Mouse (Mus musculus): ENCODE data around the gene 1700092M07Rik.
A peak's percentile ranks its signal among the peaks of the same experiment; 100 is the strongest.
"Not testable (repeated sequence)": the region's sequence is repeated elsewhere in the genome, so short reads cannot be mapped to it uniquely, and the experiment has no call there.

1700092M07Rik gene

DNA sequence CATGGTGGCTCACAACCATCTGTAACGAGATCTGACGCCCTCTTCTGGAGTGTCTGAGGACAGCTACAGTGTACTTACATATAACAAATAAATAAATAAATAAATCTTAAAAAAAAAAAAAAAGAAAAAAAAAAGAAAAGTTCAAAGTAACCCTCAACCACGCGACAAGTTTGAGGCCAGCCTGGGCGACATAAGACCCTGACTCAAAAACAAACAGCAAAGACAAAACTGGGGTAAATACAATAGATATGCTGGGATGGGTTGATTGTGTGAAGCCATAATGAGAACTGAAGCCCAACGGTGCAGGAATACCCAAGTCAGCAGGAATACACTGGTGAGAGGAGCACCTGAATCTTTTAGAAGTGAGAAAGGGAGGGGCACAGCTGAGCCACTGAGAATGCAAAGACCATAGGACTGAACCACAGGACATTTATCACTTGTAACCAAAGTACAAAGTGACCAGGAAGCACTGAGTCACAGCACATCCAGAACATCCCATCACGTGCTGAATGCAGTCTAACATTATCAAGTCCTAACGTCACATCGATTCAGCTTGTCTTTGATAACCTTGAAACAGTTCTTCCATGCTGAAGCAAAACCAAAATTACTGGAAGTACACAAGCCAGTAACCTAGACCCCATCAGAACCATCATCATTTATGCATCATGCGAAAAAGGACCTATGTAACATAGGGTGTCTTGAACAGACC lies 23.6 kb upstream of the 1700092M07Rik start:
- no peak for DNase-seq (ENCODE audit: low read depth, low spot score)

DNA sequence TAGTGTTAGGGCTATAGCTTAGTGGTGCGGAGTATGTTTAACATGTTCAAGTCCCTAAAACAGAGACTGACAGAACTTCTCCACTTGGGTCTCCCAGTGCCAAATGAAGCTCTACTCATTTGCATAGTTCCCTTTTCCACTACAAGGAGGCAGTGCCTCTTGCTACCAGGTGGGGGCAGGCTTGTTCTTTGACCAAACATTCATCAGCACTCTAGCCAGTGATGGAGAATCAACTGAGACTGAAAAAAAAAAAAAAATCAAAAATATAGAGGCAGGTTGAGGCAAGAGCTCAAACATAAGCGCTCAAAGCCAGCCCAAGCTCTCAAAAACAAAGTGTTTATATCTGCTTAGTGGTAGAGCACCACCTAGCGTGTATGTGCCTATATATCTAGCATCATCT lies 22.2 kb upstream of the 1700092M07Rik start:
- DNase-seq (ENCODE audit: low read depth, low spot score) = peak; percentile 49

DNA sequence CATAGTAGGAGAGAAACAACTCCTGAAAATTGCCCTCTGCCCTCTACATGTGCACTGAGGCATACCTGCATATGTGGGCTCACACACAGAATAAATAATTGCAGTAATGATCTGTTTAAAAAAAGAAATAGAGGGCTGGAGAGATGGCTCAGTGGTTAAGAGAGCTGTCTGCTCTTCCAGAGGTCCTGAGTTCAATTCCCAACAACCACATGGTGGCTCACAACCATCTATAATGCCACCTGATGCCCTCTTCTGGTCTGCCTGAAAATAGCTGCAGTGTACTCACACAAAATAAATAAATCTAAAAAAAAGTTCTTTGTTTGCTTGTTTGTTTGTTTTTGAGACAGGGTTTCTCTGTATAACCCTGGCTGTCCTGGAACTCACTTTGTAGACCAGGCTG lies 21.5 kb upstream of the 1700092M07Rik start:
- not testable (repeated sequence) for DNase-seq (ENCODE audit: low read depth, low spot score)

DNA sequence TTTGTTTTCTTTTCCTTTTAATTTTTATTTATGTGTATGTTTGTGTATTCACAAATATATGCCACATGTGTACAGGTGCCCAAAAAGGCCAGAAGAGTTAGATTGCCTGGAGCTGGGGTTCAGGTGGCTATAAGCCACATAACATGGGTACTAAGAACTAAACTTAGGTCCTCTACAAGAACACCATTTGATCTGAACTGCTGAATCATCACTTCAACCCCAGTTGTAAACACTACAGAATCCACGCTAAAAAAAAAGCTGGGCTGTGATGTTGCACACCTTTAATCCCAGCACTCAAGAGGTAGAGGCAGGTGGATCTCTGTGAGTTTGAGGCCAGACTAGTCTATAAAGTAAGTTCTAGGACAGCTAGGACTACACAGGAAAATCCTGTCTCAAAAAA lies 19.1 kb upstream of the 1700092M07Rik start:
- DNase-seq (ENCODE audit: low read depth, low spot score) = no peak

DNA sequence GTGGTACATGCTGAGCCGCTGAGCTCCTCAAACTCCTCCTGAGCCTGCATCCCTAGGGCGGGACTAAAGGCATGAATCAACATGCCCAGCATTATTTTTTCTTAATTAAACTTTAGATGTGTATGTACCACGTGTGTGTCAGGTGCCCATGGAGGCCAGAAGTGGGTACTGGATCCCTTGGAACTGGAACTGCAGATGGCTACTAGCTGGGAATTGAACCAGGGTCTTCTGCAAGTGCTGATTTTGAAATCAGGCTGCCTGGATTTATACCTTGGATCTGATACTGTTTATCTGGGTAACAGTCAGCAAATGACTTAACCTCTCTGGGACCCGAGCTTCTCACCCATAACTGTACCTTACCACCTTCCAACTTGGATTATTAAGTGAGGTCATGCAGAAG lies 18.5 kb upstream of the 1700092M07Rik start:
- DNase-seq (ENCODE audit: low read depth, low spot score) = no peak

DNA sequence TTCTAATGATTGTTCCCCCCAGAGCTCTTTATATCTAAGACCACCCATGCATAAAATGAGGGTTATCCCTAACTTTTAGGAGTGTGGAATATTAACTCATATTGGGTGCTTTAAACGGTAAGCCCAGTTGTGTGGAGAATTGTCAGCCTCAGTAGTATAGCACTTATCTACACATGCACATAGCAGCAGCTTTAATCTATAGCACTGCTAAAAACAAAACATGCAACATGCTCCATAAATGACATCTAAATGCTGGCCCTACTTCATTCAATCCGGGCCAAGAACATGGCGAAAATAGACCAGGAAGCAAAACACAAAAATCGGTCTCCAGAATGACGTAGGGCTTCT lies 18.0 kb upstream of the 1700092M07Rik start:
- DNase-seq (ENCODE audit: low read depth, low spot score) = no peak

DNA sequence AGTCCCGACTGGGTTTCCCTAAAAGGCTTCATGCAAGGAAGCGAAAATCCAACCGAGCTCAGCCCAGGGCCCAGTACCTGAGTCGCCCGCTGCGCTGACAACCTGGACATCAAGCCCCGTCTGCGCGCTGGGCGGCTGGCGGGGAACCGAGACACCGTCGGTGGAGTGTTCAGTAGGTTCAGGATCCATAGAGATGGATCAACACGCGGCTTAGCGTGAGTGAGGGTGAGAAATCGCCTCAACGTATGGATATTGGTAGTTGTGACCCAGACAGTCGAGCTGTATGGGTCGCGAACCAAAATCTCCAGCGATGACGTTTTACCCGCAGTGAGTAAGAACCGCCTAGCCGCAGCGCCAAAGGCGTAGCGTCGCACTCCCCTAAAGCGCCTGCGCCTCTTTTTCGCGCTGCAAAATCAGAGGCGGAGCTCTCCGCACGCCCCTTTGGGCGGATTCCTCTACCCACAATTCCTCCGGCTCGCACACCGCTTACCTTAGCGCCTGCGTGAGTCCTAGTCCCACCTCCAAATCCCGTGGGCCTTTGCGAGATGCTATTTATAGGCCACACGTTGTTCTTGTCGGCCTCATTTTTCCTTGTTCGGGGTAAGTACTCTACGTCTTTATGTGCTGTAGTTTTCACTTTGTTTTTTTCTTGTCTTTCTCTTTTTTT lies 17.5 kb upstream of the 1700092M07Rik start, which contains the start of gene Slc3a2:
Gene Slc3a2, minus strand, starts transcription at position 463 of the 667 bp plus-strand sequence.
- DNase-seq (ENCODE audit: low read depth, low spot score) = peak; percentile 94

DNA sequence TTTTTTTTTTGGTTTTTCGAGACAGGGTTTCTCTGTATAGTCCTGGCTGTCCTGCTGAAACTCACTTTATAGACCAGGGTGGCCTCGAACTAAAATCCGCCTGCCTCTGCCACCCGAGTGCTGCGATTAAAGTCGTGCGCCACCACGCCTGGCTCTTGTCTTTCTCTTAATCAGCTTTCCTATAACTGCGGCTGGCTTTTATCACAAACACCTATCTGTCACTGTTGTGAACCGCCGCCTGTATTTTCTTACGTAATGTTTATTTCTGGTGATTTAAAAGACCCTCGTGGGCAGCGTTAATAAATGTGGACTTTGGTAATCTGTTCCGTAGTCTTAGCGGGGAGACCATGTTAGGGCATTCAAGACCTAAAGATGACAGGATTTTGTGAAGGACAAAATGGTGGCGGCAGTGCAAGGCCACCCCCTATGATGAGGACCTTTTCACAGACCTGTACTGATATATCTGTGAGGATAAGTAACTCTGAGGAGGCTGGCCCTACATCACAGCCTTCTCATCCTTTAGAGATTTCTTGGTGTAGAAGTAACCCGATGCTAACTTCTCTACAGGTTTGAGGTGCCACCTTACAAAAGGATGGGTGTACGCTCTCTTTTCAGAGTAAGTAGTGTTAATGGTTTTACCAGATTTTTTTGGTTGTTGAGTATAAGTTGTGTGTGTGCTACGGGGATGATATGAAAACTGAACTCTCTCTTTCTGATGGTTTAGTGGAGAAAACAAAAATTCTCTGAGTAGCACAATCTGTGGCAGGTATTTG lies 16.8 kb upstream of the 1700092M07Rik start:
- no peak for DNase-seq (ENCODE audit: low read depth, low spot score)

DNA sequence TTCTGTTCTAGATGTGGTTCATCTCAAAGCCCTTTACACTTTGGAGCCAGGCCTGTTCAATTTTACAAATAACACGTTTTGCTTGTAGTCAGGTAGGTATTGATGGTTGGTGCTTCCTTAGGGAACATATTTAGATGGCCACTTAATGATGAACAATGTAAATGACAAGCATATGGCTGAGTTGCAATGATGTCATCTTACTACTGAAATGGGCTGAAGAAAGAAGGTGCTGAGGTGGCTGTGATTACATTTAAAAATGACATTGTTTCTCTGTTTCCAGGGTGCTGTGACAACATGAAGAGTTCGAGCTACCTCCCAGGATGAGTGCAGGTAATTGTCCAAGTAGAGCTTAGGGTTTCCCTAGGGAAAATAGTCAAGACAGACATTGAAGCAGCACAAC lies 16.1 kb upstream of the 1700092M07Rik start:
- DNase-seq (ENCODE audit: low read depth, low spot score) = no peak

DNA sequence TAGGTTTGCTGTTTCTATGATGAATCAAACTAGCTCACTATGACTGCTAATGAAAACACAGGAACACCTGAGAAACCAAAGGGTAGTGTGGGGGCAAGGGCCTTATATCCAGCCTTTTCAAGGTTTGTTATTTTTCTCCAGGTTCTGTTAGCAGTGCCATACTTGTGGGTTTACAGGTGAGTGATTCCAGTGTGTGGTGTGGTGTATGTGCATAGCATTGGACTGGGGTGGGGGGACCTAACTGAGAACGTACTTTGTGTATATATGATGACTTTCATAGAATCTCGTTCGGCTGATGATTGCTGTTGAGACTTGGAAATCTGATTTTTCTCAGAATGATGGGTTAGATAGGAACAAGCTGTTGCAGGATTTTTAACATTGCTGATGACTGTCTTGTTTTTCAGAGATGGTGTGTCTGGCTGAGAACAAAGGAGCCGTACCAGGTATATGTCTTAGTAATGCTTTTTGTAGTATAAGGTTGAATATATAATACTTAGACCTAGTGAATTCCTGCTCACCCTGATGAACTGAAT lies 15.4 kb upstream of the 1700092M07Rik start:
- no peak for DNase-seq (ENCODE audit: low read depth, low spot score)

DNA sequence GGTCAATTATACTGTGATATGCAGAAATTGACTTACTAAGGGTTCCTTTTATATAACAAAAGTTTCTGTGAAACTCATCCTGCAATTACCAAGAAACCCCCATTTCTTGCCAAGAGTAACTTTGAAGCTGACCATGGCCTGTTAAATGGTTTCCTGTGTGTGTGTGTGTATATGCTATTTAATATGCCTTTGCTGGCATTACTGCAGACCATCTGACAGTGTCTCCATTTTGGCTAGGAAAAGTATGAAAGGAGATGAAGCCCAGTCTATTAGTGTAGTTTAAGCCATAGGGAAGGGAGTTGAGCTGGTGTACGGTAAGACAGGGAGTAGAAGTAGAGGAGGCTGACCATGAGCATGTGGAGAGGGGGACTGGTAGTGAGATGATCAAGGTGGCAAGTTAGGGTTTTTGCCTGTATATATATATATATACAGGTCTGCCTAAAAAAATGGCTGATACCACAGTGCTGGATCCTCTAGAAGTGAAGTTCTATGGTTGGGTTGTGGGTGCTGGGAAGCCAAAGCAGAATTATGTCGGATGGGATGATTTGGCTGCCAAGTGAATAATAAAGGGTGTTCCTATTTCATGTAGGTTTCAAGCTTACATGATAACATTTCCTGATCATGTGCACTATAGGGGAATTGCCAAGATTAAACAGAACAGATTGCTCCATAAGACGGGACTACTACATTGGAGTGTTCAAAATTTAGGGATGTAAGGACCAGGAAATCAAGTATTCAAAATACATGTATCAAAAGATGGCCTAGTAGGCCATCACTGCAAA lies 13.7 kb upstream of the 1700092M07Rik start:
- DNase-seq (ENCODE audit: low read depth, low spot score) = no peak

DNA sequence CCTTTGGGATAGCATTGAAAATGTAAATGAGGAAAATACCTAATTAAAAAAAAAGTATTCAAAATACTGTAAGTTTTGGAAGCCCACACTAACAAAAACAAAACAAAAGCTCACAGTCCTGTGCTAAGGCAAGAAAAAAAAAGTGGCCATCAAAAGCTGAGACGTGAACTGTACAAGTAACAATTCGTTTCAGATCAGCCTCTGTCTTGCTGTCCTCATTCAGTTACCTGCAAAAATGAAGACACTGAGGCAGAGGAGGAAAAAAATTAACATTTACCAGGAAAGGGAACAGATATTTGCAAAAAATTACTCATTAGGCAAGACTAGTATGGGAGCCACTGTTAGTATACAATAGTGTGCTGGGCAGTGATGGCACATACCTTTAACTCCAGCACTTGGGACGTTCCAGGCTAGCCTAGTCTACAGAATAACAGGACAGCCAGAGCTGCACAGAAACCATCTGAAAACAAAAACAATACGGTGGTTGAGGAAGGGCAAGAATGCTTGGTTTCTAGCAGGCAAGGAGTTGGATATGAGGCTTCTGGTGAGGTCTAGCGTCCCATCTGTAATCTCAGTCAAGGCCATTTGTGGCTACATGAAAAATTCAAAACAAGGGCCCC lies 12.9 kb upstream of the 1700092M07Rik start:
- no peak for DNase-seq (ENCODE audit: low read depth, low spot score)

DNA sequence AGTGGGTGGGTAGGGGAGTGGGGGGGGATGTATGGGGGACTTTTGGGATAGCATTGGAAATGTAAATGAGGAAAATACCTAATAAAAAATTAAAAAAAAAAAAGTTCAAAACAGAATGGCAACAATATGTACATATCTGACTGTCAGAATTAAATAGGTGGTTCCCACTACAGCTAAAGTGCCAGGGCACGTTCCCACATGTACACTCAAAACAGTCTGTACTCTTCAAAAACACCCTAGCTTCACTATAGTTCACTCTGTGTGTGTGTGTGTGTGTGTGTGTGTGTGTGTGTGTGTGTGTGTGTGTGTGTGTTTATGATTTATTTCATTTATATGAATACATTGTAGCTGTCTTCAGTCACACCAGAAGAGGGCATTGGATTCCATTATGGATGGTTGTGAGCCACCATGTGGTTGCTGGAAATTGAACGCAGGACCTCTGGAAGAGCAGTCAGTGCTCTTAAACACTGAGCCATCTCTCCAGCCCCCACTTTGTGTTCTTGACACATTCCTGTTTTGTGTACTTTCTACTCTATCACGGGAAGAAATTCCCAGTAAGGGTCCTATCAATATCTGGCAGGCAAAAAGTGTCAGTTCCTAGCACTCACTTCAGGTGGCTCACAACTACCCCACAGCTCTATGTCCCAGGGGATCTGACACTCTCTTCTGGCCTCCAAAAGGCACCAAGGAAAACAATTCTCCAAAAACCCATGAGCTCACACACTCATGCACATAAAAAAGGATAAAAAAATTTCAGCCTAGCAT lies 12.0 kb upstream of the 1700092M07Rik start:
- DNase-seq (ENCODE audit: low read depth, low spot score) = not testable (repeated sequence)

DNA sequence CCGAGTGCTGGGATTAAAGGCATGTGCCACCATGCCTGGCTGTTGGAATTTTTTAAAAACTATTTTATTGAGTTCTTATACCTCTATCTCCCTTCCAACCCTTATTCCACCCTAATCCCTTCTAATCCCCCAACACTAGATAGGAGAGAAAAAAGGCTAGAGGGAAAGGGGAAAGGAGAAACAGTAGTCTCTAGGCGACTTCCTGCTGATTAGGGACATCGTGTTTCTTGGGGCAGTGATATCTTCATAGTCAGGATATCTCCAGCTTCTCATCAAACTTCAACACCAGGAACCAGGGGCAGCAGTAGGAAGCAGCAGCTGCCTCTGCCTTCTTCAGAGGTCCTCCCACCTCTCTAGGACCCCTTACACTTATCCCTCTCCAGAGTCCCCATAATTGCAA lies 6.2 kb upstream of the 1700092M07Rik start:
- no peak for DNase-seq (ENCODE audit: low read depth, low spot score)

DNA sequence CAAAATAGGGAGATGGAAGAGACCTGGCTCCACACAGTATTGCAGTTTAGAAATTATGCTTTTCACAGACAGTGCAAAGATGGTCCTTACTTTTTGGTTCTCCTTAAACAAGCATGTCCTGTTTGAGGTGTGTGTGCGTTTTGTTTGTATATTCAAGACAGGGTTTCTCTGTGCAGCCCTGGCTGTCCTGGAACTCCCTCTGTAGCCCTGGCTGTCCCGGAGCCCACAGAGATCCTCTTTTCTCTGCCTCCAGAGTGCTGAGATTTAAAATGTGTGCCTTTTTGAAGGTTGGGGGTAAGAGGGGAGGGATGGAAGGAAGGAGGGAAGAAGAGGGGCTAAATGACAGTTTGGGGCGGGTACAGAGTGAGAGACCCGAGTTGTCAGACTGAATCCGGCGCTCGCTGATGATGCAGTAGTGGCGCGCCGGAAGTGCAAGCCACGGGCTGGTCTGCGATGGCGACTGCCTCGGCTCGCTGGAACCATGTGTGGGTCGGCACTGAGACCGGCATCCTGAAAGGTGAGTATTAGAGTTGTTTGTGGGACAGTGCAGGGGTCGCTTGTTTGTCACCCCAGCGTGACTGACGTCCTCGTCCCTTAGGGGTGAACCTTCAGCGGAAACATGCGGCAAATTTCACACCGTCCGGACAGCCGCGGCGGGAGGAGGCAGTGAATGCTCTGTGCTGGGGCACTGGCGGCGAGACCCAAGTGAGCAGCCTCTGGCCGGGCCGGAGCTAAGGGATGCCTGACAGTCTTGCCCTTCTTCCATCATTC lies 4.9 kb upstream of the 1700092M07Rik start, which contains the start of gene Wdr74:
Gene Wdr74, plus strand, starts transcription at position 439 of the 771 bp plus-strand sequence.
- peak; percentile 88 for DNase-seq (ENCODE audit: low read depth, low spot score)

DNA sequence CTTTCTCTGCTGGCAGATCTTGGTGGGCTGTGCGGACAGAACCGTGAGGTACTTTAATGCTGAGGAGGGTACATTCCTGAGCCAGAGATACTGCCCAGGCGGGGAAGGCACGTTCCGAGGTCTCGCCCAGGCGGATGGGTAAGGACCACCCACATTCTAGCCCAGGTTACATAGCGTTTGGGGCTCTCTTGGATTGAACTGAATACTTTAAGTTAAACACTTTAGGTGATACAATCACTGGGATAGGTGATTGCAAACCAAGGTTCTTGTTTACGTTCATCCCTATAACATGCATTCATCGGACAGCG lies 4.4 kb upstream of the 1700092M07Rik start:
- DNase-seq (ENCODE audit: low read depth, low spot score) = no peak

DNA sequence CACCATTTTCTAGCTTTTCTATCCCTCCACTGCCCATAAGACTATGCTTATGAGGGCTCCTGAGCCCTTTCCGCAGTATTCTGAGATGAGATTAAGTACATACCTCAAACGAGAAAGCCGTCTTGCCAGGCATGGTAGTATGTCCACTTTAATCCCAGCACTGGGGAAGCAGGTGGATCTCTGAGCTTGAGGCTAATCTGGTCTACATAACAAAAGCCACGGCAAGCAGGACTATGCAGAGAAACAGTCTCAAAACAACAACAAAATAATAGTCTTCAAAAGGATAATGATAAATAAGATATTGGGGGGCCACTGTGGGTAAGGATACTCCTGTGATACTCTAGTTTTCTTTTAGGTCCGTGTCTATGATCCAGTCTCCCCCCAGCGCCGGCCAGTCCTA lies 1.6 kb upstream of the 1700092M07Rik start:
- DNase-seq (ENCODE audit: low read depth, low spot score) = no peak

DNA sequence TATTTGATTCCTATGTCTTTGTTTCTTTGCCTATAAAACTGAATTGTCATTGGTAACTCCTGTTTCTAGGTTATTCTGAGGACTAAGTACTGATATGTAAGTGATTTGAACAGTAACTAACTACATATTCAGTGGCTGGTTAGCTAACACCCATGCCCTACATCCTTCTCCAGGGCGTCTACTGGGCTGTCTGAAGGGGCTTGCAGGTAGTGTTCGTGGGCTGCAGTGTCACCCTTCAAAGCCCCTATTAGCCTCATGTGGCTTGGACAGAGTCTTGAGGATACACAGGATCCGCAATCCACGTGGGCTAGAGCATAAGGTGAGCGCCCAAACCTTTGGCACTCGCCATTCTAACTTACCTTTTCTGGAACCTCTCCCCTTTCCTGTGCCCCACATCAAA lies 872 bp upstream of the 1700092M07Rik start:
- DNase-seq (ENCODE audit: low read depth, low spot score) = no peak

DNA sequence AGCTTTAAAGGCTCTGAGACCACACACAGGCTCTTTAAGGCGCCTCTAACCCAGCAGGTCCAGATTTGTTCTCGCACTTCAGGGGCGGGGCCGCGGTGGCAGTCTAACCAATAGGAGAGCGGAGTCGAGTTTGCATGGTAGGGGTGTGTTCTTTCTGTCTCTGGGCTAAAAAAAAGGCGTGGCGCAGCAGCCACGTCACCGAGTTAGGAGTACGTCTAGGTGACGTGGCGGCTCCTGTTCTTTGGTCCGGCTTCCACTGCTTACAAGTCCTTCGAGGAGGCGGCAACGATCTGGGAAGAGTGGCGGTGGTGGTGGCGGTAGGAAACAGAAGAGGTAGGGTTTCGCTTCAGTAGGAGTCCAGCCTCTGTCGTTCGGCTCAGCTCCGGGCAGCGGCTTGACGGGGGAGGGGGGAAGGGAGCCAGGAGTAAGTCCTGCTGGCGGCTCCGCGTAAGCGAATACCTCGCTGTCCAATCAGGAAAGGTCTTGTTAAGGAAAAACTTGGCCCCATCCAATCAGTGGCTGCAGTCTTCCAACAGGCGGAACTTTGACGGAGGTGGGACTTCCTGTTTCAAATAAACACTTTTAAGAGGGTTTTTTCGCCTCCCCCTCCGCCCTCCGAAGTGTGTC lies 838 bp downstream of the 1700092M07Rik start, which contains the start of gene Stx5a:
Gene Stx5a, plus strand, starts transcription at position 171 of the 627 bp plus-strand sequence.
- DNase-seq (ENCODE audit: low read depth, low spot score) = peak; percentile 92

All from retina, postnatal 7 days (tissue).